Mouse (Mus musculus) right cerebral cortex, postnatal 36 days (tissue): Measurements from ENCODE around the gene Pspn.

Experiments used
- DNase-seq, 2 experiments: peaks; one replicate each; pipeline ENCODE4 v3.0.0; 2022; ENCODE audit warnings: low spot score in 2 of 2, mixed read lengths in 1 of 2

Pspn gene

GRCm38 (mm10) chr17:56962642-56963405 lies 37.0 kb downstream of the Pspn start:
- no peak for DNase-seq

DNA sequence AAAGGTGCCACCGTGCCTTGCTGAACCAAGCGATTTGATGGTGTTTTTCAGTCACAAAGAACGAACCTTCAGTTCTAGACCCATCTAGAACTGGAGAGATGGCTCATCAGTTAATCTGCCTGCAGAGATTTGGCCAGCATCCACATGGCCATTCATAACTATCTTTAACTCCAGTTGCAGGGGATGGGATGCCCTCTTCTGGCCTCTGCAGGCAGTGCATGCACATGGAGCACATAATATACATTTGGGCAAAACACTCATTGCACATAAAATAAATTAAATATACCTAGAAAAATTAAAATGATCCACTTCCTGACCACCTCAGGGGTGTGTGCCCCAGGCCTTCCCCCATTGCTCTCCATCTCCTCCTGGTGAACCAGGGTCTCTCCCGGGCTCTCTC lies 37.9 kb downstream of the Pspn start:
- no peak for DNase-seq

- DNase-seq: no peak
These were observed 41.2 kb downstream of the Pspn start for GRCm38 (mm10) chr17:56958667-56959066.

- DNase-seq: no peak
These were observed 41.9 kb downstream of the Pspn start for GRCm38 (mm10) chr17:56957763-56958429.

- no peak for DNase-seq
These were observed 44.9 kb downstream of the Pspn start for GRCm38 (mm10) chr17:56954871-56955270.

DNA sequence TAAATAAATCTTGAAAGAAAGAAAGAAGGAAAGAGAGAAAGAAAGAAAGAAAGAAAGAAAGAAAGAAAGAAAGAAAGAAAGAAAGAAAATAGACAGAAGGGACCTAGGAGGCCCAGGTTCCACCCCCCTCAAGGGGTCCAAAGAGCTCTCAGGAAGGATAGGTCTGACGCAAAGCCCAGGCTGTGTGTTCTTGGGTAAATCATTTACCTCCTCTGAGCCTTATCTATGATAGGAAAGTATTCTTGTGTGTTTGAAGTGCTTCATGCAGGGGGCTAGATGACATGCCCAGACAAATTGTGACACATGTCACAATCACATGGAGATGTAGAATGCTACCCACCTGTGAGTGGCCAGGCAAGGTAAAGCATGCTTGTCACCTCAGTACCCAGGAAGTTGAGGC lies 47.2 kb downstream of the Pspn start:
- no peak for DNase-seq

DNA sequence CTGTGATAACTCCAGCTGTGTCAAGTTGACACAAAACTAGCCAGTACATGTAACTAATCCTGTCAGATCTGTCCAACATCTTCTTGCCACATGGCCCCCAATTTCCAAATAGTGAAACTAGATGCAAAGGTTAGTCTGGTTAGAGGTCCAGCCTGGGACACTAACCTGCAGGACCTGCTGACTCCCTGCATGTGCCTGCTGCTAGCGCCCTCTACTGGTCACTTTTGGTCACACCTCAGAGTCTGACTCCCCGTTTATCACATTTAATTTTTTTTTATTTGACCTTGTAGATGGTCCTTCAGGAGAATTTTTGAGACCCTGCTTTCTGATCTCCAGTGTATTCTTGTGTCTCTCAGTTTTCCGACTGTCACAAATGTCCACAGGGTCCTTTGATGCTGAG lies 48.9 kb downstream of the Pspn start:
- DNase-seq: no peak
